Mouse (Mus musculus) forebrain, embryonic 15.5 days (tissue): ENCODE measurements at regions not wholly inside any gene's neighbourhood (a gene's known extent, or its start where the extent isn't known, plus 50 kb on each side); places are given as distances from the start of the nearest gene placed in this dataset.

ENCODE experiments used
- ATAC-seq: fragments of 200-750 bp; cut with Nextera tagmentation; replicated peaks from 2 replicates; pipeline ENCODE4 v1.8.0; 2017; ENCODE audit warnings: mild to moderate bottlenecking, moderate TSS enrichment, moderate library complexity
- H3K27ac ChIP-seq: fragments of 300-500 bp; sonication (generic); replicated peaks from 2 replicates; pipeline ENCODE4 v1.5.1; 2015; ENCODE audit warnings: mild to moderate bottlenecking, inconsistent platforms
- H3K27me3 ChIP-seq: fragments of 300-500 bp; sonication (generic); 2 replicates; pipeline ENCODE4 v1.6.1; 2015; ENCODE audit warnings: inconsistent platforms
- H3K36me3 ChIP-seq: fragments of 300-500 bp; sonication (generic); 2 replicates; pipeline ENCODE4 v1.6.1; 2015; ENCODE audit warnings: mild to moderate bottlenecking, inconsistent platforms
- H3K4me1 ChIP-seq: fragments of 300-500 bp; sonication (generic); 2 replicates; pipeline ENCODE4 v1.6.1; 2015; ENCODE audit warnings: inconsistent platforms
- H3K4me2 ChIP-seq: fragments of 300-500 bp; sonication (generic); replicated peaks from 2 replicates; pipeline ENCODE4 v1.6.1; 2015; ENCODE audit warnings: mild to moderate bottlenecking, inconsistent platforms
- H3K4me3 ChIP-seq: fragments of 300-500 bp; sonication (generic); 2 replicates; pipeline ENCODE4 v1.5.1; 2015; ENCODE audit warnings: mild to moderate bottlenecking, inconsistent platforms
- H3K9ac ChIP-seq: fragments of 300-500 bp; sonication (generic); replicated peaks from 2 replicates; pipeline ENCODE4 v1.6.1; 2015; ENCODE audit warnings: mild to moderate bottlenecking, inconsistent platforms
- H3K9me3 ChIP-seq: fragments of 300-500 bp; sonication (generic); 2 replicates; pipeline ENCODE4 v1.6.1; 2016; ENCODE audit warnings: inconsistent platforms
- WGBS: fragments of 180-500 bp; shearing (Covaris S2); methylation state at CpG from one replicate; pipeline ENCODE4 v1.1.7; 2015; ENCODE audit warnings: mixed read lengths; 5-methylcytosine and 5-hydroxymethylcytosine counted together

GRCm38 (mm10) chr17:89802148-89802547, 108.1 kb downstream of the Gm10184 start:
- no peak for ATAC-seq
- Histone ChIP-seq H3K9me3 (no peaks in the 10 kb centered on the region), H3K4me2 (no peak overlapping the region), H3K9ac (no peak overlapping the region), H3K27me3 (no peaks in the 10 kb centered on the region), H3K4me1 (no peaks in the 10 kb centered on the region), H3K27ac (no peak overlapping the region), H3K4me3 (no peak overlapping the region), H3K36me3 (no peaks in the 10 kb centered on the region)
- 93% methylated on average over 1 of the region's 1 CpGs for WGBS

GRCm38 (mm10) chr17:89777570-89777969, 132.7 kb downstream of the Gm10184 start:
- no peak overlapping the region for H3K9ac ChIP-seq
- no peaks in the 10 kb centered on the region for H3K4me1 ChIP-seq
- no peak overlapping the region for H3K4me3 ChIP-seq
- H3K9me3 ChIP-seq: no peaks in the 10 kb centered on the region
- WGBS: 91% methylated on average over 3 of the region's 3 CpGs
- H3K27me3 ChIP-seq: no peaks in the 10 kb centered on the region
- no peak overlapping the region for H3K27ac ChIP-seq
- ATAC-seq: no peak
- H3K4me2 ChIP-seq: no peak overlapping the region
- no peaks in the 10 kb centered on the region for H3K36me3 ChIP-seq

DNA sequence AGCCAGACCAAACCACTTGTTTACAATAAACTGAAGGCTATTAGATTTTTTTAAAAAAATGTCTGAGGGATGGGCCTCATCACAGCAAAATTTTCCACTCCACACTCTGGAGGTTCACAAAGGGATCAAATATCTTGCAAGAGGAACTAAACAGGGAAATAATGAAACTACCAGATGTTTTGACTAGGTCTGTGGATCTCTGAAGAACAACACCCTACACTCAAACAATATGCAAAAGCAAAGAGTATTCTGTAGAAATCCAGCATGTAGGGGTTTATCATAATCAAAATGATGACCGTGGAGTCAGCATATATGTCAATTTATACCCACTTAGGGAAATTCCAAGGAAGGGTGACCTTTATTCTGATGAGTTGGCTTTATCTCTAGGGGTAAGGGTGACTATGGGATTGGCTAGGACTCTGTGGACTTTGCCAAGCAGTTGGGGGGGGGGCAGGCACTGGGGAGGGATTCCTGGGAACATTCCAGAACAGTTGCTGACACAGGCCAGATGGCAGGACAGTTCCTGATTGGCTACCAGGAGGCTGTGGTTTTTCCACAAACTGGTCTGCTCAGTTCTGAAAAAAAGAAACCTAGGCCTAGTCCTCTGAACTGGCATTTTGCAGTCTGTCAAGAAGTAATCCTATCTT, 143.9 kb downstream of the Gm10184 start:
- Histone ChIP-seq H3K27ac (no peak overlapping the region), H3K4me1 (no peaks in the 10 kb centered on the region), H3K27me3 (no peaks in the 10 kb centered on the region), H3K4me2 (no peak overlapping the region), H3K9ac (no peak overlapping the region), H3K36me3 (no peaks in the 10 kb centered on the region), H3K9me3 (no peaks in the 10 kb centered on the region), H3K4me3 (no peak overlapping the region)
- 81% methylated on average over 1 of the region's 1 CpGs for whole genome bisulfite sequencing
- ATAC-seq: no peak

GRCm38 (mm10) chr17:89737418-89737817, 172.8 kb downstream of the Gm10184 start:
- Histone ChIP-seq H3K4me3 (no peak overlapping the region), H3K4me2 (no peak overlapping the region), H3K36me3 (no peaks in the 10 kb centered on the region), H3K4me1 (no peaks in the 10 kb centered on the region), H3K27ac (no peak overlapping the region), H3K9me3 (no peaks in the 10 kb centered on the region), H3K27me3 (no peaks in the 10 kb centered on the region), H3K9ac (no peak overlapping the region)
- WGBS: 93% methylated on average over 1 of the region's 1 CpGs
- 0 out of 2 replicates have a peak, but pooled peaks have one; percentile 41 for ATAC-seq

DNA sequence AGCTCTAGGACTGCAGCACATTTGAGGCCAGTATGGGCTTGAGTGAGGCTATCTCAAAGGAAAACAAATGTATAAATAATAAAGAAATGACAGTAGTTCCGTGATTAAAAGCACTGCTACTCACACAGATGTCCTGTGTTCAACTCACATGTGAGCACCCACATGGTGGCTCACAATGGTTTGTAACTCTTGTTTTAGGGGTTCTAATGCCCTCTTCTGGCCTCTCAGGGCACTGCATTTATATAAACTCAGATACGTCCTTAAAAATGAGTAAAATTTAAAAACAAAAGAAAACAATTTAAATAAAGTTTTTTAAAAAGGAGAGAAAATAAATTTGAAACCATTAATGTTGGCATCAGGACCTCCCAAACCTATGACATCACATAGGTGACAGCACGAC, 184.7 kb downstream of the Gm10184 start:
- no peak overlapping the region for H3K27ac ChIP-seq
- no peaks in the 10 kb centered on the region for H3K27me3 ChIP-seq
- no peak overlapping the region for H3K4me2 ChIP-seq
- no peak for ATAC-seq
- WGBS: 63% methylated on average over 3 of the region's 3 CpGs
- H3K4me3 ChIP-seq: no peak overlapping the region
- no peak overlapping the region for H3K9ac ChIP-seq
- no peaks in the 10 kb centered on the region for H3K4me1 ChIP-seq
- no peaks in the 10 kb centered on the region for H3K9me3 ChIP-seq
- no peaks in the 10 kb centered on the region for H3K36me3 ChIP-seq

DNA sequence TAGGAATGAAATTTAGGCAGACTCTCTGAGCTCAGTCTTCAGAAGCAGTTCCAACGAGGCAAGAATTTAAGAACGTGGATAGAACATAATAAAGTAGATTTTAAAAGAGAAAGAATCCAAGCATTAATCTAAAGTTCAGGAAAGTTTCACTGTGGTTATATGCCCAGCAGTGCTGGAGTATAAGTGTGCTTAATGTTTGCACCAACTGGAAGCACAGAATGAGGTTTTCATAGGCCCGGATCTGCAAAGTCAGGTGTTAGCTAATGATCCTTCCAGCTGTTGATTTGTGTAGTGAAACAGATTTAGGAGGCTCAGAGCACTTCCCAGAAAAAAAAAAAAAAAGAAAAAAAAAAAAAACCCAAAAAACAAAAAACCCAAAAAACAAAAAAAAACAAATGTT, 228.5 kb downstream of the Gm10184 start:
- Histone ChIP-seq H3K27me3 (no peaks in the 10 kb centered on the region), H3K9ac (no peak overlapping the region), H3K27ac (no peak overlapping the region), H3K9me3 (no peaks in the 10 kb centered on the region), H3K36me3 (no peaks in the 10 kb centered on the region), H3K4me2 (no peak overlapping the region), H3K4me3 (no peak overlapping the region), H3K4me1 (no peaks in the 10 kb centered on the region)
- WGBS: 71% methylated on average over 3 of the region's 3 CpGs
- no peak for ATAC-seq

GRCm38 (mm10) chr17:89658326-89658725, 251.9 kb downstream of the Gm10184 start:
- no peaks in the 10 kb centered on the region for H3K9me3 ChIP-seq
- no peak overlapping the region for H3K27ac ChIP-seq
- H3K9ac ChIP-seq: no peak overlapping the region
- WGBS: 19% methylated on average over 4 of the region's 4 CpGs
- ATAC-seq: no peak
- H3K4me2 ChIP-seq: no peak overlapping the region
- H3K4me1 ChIP-seq: 0 out of 2 replicates have a peak, but pooled peaks cover 2% of the 10 kb centered on the region
- no peak overlapping the region for H3K4me3 ChIP-seq
- H3K36me3 ChIP-seq: no peaks in the 10 kb centered on the region
- H3K27me3 ChIP-seq: no peaks in the 10 kb centered on the region

DNA sequence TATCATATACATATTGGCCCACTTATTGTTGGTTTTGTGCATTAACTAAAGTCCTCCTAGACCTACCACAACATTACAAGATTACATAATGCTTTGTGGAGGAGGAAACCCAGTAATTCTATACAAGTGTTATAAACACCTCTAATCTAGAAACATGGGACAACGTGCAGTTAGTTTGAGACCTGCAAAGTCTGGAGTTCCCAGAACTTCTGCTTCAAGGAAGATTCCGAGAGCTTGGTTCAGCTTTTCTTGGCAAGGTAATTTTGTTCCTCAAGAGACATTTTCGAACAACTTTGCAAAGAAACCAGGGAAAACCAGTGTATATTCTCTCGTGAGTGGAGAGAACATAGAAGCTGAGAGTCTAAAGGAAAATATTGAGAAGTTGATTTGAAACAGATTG, 254.0 kb downstream of the Gm10184 start:
- H3K27me3 ChIP-seq: no peaks in the 10 kb centered on the region
- no peak overlapping the region for H3K4me2 ChIP-seq
- H3K9ac ChIP-seq: no peak overlapping the region
- no peak for ATAC-seq
- 88% methylated on average over 4 of the region's 4 CpGs for WGBS
- no peaks in the 10 kb centered on the region for H3K36me3 ChIP-seq
- no peak overlapping the region for H3K4me3 ChIP-seq
- 0 out of 2 replicates have a peak, but pooled peaks cover 2% of the 10 kb centered on the region for H3K4me1 ChIP-seq
- H3K9me3 ChIP-seq: no peaks in the 10 kb centered on the region
- H3K27ac ChIP-seq: no peak overlapping the region

GRCm38 (mm10) chr17:89654089-89654813, 256.0 kb downstream of the Gm10184 start:
- peak; percentile 89 for ATAC-seq
- Histone ChIP-seq H3K4me3 (no peak overlapping the region), H3K9me3 (no peaks in the 10 kb centered on the region), H3K4me2 (no peak overlapping the region), H3K27ac (no peak overlapping the region), H3K27me3 (no peaks in the 10 kb centered on the region), H3K9ac (no peak overlapping the region), H3K4me1 (0 out of 2 replicates have a peak, but pooled peaks cover 2% of the 10 kb centered on the region), H3K36me3 (no peaks in the 10 kb centered on the region)
- 67% methylated on average over 5 of the region's 5 CpGs for WGBS

- no peaks in the 10 kb centered on the region for H3K4me1 ChIP-seq
- H3K4me2 ChIP-seq: no peak overlapping the region
- H3K9me3 ChIP-seq: no peaks in the 10 kb centered on the region
- 52% methylated on average over 1 of the region's 1 CpGs for WGBS
- H3K9ac ChIP-seq: no peak overlapping the region
- no peaks in the 10 kb centered on the region for H3K36me3 ChIP-seq
- H3K4me3 ChIP-seq: no peak overlapping the region
- H3K27me3 ChIP-seq: no peaks in the 10 kb centered on the region
- no peak overlapping the region for H3K27ac ChIP-seq
- no peak for ATAC-seq
Observed at GRCm38 (mm10) chr17:89646000-89646399, 264.2 kb downstream of the Gm10184 start.
